Comparison of ENCODE assay signal across 8 mouse cellular contexts in genomic region chr1:130715561-130716217, GRCm38 (mm10). TPM values are rescaled to one million over a fixed set of nuclear protein-coding genes. Genes with fewer than 3 reads are reported as not detected.
A peak's percentile ranks its signal among the peaks of the same experiment; 100 is the strongest.
DNase-seq lines count a peak whose midpoint lies in the region; ATAC-seq lines count a peak whose summit lies in the region.

Gene Gm29427, minus strand, starts transcription at chr1:130715799.

- peak within 1 kb of the TSS; percentile 95 for H3K9ac ChIP-seq in heart, embryonic 16.5 days (ENCODE audit: low read length)
- peak within 1 kb of the TSS; percentile 89 for H3K9ac ChIP-seq in liver, embryonic 15.5 days
- peak within 1 kb of the TSS; percentile 82 for H3K9ac ChIP-seq in neural tube, embryonic 12.5 days

- no peaks in the 10 kb centered on the region for H3K9me3 ChIP-seq in forebrain, embryonic 10.5 days
- no peaks in the 10 kb centered on the region for H3K9me3 ChIP-seq in heart, embryonic 16.5 days (replicated peaks; ENCODE audit: control insufficient read depth, low read length)
- no peaks in the 10 kb centered on the region for H3K9me3 ChIP-seq in liver, embryonic 15.5 days (replicated peaks)
- H3K9me3 ChIP-seq in neural tube, embryonic 12.5 days: no peaks in the 10 kb centered on the region

- peaks cover 18% of the 10 kb centered on the region for H3K36me3 ChIP-seq in forebrain, embryonic 10.5 days (replicated peaks)
- H3K36me3 ChIP-seq in heart, embryonic 16.5 days (ENCODE audit: control insufficient read depth, insufficient read depth): peaks cover 7% of the 10 kb centered on the region; the same call in 1 of the 2 replicates
- H3K36me3 ChIP-seq in liver, embryonic 15.5 days (replicated peaks): peaks cover 33% of the 10 kb centered on the region
- H3K36me3 ChIP-seq in neural tube, embryonic 12.5 days: 0 out of 2 replicates have a peak, but pooled peaks cover 4% of the 10 kb centered on the region

- under 1% methylated on average over 38 of the region's 38 CpGs for WGBS in forebrain, embryonic 10.5 days
- WGBS in heart, embryonic 16.5 days: under 1% methylated on average over 38 of the region's 38 CpGs
- under 1% methylated on average over 38 of the region's 38 CpGs for WGBS in liver, embryonic 15.5 days (ENCODE audit: insufficient replicate concordance)
- WGBS in neural tube, embryonic 12.5 days: under 1% methylated on average over 38 of the region's 38 CpGs

- H3K4me3 ChIP-seq in forebrain, embryonic 10.5 days: peak within 1 kb of the TSS; percentile 79
- H3K4me3 ChIP-seq in heart, embryonic 16.5 days (ENCODE audit: low read length): peak within 1 kb of the TSS; percentile 86
- H3K4me3 ChIP-seq in liver, embryonic 15.5 days (replicated peaks): peak within 1 kb of the TSS; percentile 98
- peak within 1 kb of the TSS; percentile 64 for H3K4me3 ChIP-seq in neural tube, embryonic 12.5 days

- peaks cover 19% of the 10 kb centered on the region for H3K27me3 ChIP-seq in forebrain, embryonic 10.5 days (ENCODE audit: poor library complexity, severe bottlenecking)
- no peaks in the 10 kb centered on the region for H3K27me3 ChIP-seq in heart, embryonic 16.5 days (ENCODE audit: control insufficient read depth, insufficient read depth, low read length)
- no peaks in the 10 kb centered on the region for H3K27me3 ChIP-seq in liver, embryonic 15.5 days
- H3K27me3 ChIP-seq in neural tube, embryonic 12.5 days (replicated peaks): no peaks in the 10 kb centered on the region

- peak within 1 kb of the TSS; percentile 100 for H3K4me2 ChIP-seq in heart, embryonic 16.5 days (ENCODE audit: low read depth, low read length)
- H3K4me2 ChIP-seq in liver, embryonic 15.5 days: peak within 1 kb of the TSS; percentile 92
- H3K4me2 ChIP-seq in neural tube, embryonic 12.5 days (replicated peaks): peak within 1 kb of the TSS; percentile 99

- H3K27ac ChIP-seq in forebrain, embryonic 10.5 days: peak within 1 kb of the TSS; percentile 92
- peak within 1 kb of the TSS; percentile 90 for H3K27ac ChIP-seq in heart, embryonic 16.5 days (ENCODE audit: low read length)
- peak within 1 kb of the TSS; percentile 93 for H3K27ac ChIP-seq in liver, embryonic 15.5 days (replicated peaks)
- H3K27ac ChIP-seq in neural tube, embryonic 12.5 days: peak within 1 kb of the TSS; percentile 37; the same call in 1 of the 2 replicates

- ATAC-seq in CD4-positive, CD25-positive, alpha-beta regulatory T cell, adult 4 months: peak; percentile 87
- ATAC-seq in heart, embryonic 16.5 days (replicated peaks; ENCODE audit: extremely low read depth, insufficient read depth, low FRiP score): peak; percentile 89
- ATAC-seq in liver, embryonic 15.5 days (ENCODE audit: insufficient read depth): peak; percentile 87
- ATAC-seq in neural tube, embryonic 12.5 days (ENCODE audit: low FRiP score, low read depth): peak; percentile 93

- peak; percentile 88 for DNase-seq in c-Kit-negative CD71-positive TER-119-positive erythroid progenitor cells, embryonic 14.5 days (ENCODE audit: low read depth, low spot score)
- peak; percentile 86 for DNase-seq in forebrain, embryonic 10.5 days (ENCODE audit: extremely low spot score, low spot score)
- DNase-seq in kidney, postnatal 36 days: peak; percentile 98
- peak; percentile 94 for DNase-seq in telencephalon, adult 2 months (ENCODE audit: low read depth, low spot score)

- H3K4me1 ChIP-seq in forebrain, embryonic 10.5 days: peaks cover 30% of the 10 kb centered on the region
- H3K4me1 ChIP-seq in heart, embryonic 16.5 days (ENCODE audit: control insufficient read depth, insufficient read depth, low read length): peaks cover 12% of the 10 kb centered on the region
- peaks cover 40% of the 10 kb centered on the region for H3K4me1 ChIP-seq in liver, embryonic 15.5 days (replicated peaks)
- H3K4me1 ChIP-seq in neural tube, embryonic 12.5 days: peaks cover 18% of the 10 kb centered on the region

RNA-seq across cellular contexts. Expression of gene Gm29427, which starts in this region (rescaled TPM):
- polyA plus RNA-seq in CD4-positive, CD25-positive, alpha-beta regulatory T cell, adult 4 months (2017; shearing (Covaris generic)): not detected
- polyA plus RNA-seq in forebrain, embryonic 10.5 days (2016; fragmentation: Nextera tagmentation; extraction: Ambion mirVana): not detected in 2 replicates
- not detected in 2 replicates for polyA plus RNA-seq in heart, embryonic 16.5 days (2015; fragmentation: Nextera tagmentation; extraction: Ambion mirVana)
- not detected in 2 replicates for polyA plus RNA-seq in liver, embryonic 15.5 days (2015; fragmentation: Nextera tagmentation; extraction: Ambion mirVana)
- not detected in 2 replicates for polyA plus RNA-seq in neural tube, embryonic 12.5 days (2016; fragmentation: Nextera tagmentation; extraction: Ambion mirVana)

Comparison
In these comparisons a context has a peak if more than half of its experiments do, and no peak if none do; other contexts are left out.
1. Peak in every context shown above with its lines: DNase-seq, ATAC-seq, H3K4me3 ChIP-seq and H3K27ac ChIP-seq.
2. Peak in ATAC-seq in CD4-positive, CD25-positive, alpha-beta regulatory T cell, adult 4 months; RNA of the gene not detected or under 1 TPM.
3. Peak in DNase-seq, H3K4me3 ChIP-seq and H3K27ac ChIP-seq in forebrain, embryonic 10.5 days; RNA of the gene not detected or under 1 TPM.
4. Peak in ATAC-seq, H3K4me3 ChIP-seq, H3K27ac ChIP-seq, H3K9ac ChIP-seq and H3K4me2 ChIP-seq in heart, embryonic 16.5 days; RNA of the gene not detected or under 1 TPM.
5. Peak in ATAC-seq, H3K4me3 ChIP-seq, H3K27ac ChIP-seq, H3K9ac ChIP-seq and H3K4me2 ChIP-seq in liver, embryonic 15.5 days; RNA of the gene not detected or under 1 TPM.
6. Peak in ATAC-seq, H3K4me3 ChIP-seq, H3K27ac ChIP-seq, H3K9ac ChIP-seq and H3K4me2 ChIP-seq in neural tube, embryonic 12.5 days; RNA of the gene not detected or under 1 TPM.
7. H3K27ac ChIP-seq: peak in every context shown above with its lines; median percentile 93 in liver, embryonic 15.5 days; 92 in forebrain, embryonic 10.5 days; 90 in heart, embryonic 16.5 days; 37 in neural tube, embryonic 12.5 days.